Mouse (Mus musculus) myocyte (in vitro differentiated cells): ENCODE measurements around the gene Hsf5.

ENCODE experiments used
- CEBPB ChIP-seq: IDR thresholded peaks from 2 replicates; pipeline ENCODE4 v1.6.1; 2011; ENCODE audit warnings: mild to moderate bottlenecking, moderate library complexity; ENCODE audit not compliant: poor library complexity, insufficient read depth, severe bottlenecking
- E2F4 ChIP-seq: IDR thresholded peaks from one replicate; pipeline ENCODE4 v1.6.1; 2011; ENCODE audit warnings: mild to moderate bottlenecking, control low read depth, moderate library complexity; ENCODE audit not compliant: insufficient read depth
- POLR2A ChIP-seq: IDR thresholded peaks from one replicate; pipeline ENCODE4 v1.6.1; 2011; ENCODE audit warnings: low read depth, mild to moderate bottlenecking, control low read depth, moderate library complexity; ENCODE audit not compliant: insufficient read length

DNA sequence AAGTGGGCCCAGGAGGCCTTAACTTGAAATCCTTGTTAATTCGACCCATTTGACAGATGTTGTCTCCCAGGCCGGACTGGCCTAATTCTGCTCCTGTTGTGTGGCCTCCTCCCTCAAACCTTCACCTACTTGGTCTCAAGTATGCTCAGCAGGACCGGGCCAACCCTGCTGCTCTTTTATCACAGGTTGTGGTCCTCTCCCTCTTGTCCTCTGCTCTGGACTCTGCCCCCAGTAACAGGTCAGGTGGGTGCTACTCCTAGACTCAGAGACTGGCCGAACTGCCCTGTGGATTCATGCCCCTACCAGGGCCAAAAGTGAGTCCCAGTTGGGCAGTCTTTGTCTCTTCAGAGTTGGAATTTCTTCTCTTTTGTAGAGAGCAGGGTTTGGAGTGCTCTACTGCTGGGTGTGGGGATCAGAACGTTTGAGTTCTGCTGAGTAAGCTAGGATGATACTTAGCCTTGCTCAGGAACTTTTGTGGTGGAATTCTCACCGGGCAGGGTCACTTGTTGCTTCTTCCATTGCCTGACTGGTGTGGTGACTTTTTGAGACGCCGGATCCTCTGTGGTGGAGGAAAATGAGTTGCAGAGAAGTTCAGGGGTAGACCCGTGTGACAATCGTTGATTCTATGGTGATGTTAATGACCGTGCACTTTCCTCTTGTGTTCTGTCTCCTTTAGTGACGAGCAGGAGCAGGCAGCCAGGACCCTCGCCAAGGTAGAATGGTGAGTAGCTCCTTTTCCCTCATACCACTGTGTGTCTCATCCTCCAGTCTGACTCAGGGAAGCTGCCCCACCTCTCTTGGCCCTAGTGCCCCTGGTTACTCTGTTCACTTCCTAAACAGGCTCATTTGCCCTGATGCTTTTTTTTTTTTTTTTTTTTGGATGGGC, 24.0 kb upstream of the Hsf5 start:
- no peak for TF ChIP-seq POLR2A
- no peak for TF ChIP-seq CEBPB
- no peak for TF ChIP-seq E2F4
